ENCODE assay signal across 8 mouse cellular contexts in genomic region chr19:5845319-5846135, GRCm38 (mm10). TPM values are rescaled to one million over a fixed set of nuclear protein-coding genes. Genes with fewer than 3 reads are reported as not detected.
DNase-seq lines count a peak whose midpoint lies in the region; ATAC-seq and TF ChIP-seq lines count a peak whose summit lies in the region.

No protein-coding gene starts in this region.

- ATAC-seq in forebrain, embryonic 16.5 days = peak; percentile 54
- peak; percentile 43 for ATAC-seq in lung, postnatal 0 days

- H3K4me3 ChIP-seq in ES-E14 (ENCODE audit: insufficient read depth in 1 of 2, low read depth in 1 of 2, low read length in 2 of 2, poor library complexity in 1 of 2, severe bottlenecking in 1 of 2) = peak overlapping the region; percentile 55 to 70
- H3K4me3 ChIP-seq in forebrain, embryonic 16.5 days (replicated peaks; ENCODE audit: low read length) = peak overlapping the region; percentile 41
- H3K4me3 ChIP-seq in hindbrain, embryonic 10.5 days = peak overlapping the region; percentile 48
- peak overlapping the region; percentile 63 for H3K4me3 ChIP-seq in lung, postnatal 0 days (ENCODE audit: low read depth, low read length)

- TF ChIP-seq EP300 in lung, postnatal 0 days (IDR thresholded peaks at IDR 0.05) = peak; percentile 96

- DNase-seq in ES-E14 (ENCODE audit: low read depth, low spot score) = peak; percentile 95
- DNase-seq in cerebellum, adult 11-12 months = peak; percentile 92
- peak; percentile 94 for DNase-seq in hindbrain, embryonic 10.5 days (ENCODE audit: low spot score)
- DNase-seq in layer of hippocampus, adult 9-11 months = peak; percentile 92
- DNase-seq in lung, postnatal 0 days (ENCODE audit: low spot score) = peak; percentile 99
- DNase-seq in ovary, postnatal 14 days (ENCODE audit: low spot score) = peak; percentile 94
- DNase-seq in thymus, postnatal 14 days = peak; percentile 96

- peak overlapping the region; percentile 100 for H3K27ac ChIP-seq in ES-E14 (ENCODE audit: insufficient read depth, low read depth, low read length, poor library complexity, severe bottlenecking)
- peak overlapping the region; percentile 97 for H3K27ac ChIP-seq in forebrain, embryonic 16.5 days (ENCODE audit: low read length)
- peak overlapping the region; percentile 96 for H3K27ac ChIP-seq in hindbrain, embryonic 10.5 days
- H3K27ac ChIP-seq in lung, postnatal 0 days (ENCODE audit: low read length) = peak overlapping the region; percentile 100

- no peaks in the 10 kb centered on the region for H3K27me3 ChIP-seq in forebrain, embryonic 16.5 days (replicated peaks; ENCODE audit: control insufficient read depth, insufficient read depth, low read length)
- H3K27me3 ChIP-seq in hindbrain, embryonic 10.5 days (ENCODE audit: insufficient read depth, poor library complexity, severe bottlenecking) = no peaks in the 10 kb centered on the region
- H3K27me3 ChIP-seq in lung, postnatal 0 days (replicated peaks; ENCODE audit: insufficient read depth, low read length) = no peaks in the 10 kb centered on the region

- TF ChIP-seq CTCF in lung, postnatal 0 days (IDR thresholded peaks at IDR 0.05) = peak; percentile 48

- in situ Hi-C loops in ES-E14 (cut with MboI; ENCODE audit: low sequenced_read_pairs in 2 of 2, unreplicated experiment in 2 of 2) = loop anchor here in 1 of 2 experiments (10.0 kb wide), 1 partner anchor 51 kb away; no protein-coding TSS in a partner anchor

- H3K4me1 ChIP-seq in ES-E14 (ENCODE audit: control insufficient read depth in 2 of 2, insufficient read depth in 2 of 2, low read length in 2 of 2, poor library complexity in 1 of 2) = peaks cover 0 to 25% of the 10 kb centered on the region in 2 experiments; a peak in 2 of 4 replicates
- H3K4me1 ChIP-seq in forebrain, embryonic 16.5 days (replicated peaks; ENCODE audit: control insufficient read depth, insufficient read depth, low read length) = peaks cover 58% of the 10 kb centered on the region
- H3K4me1 ChIP-seq in hindbrain, embryonic 10.5 days (replicated peaks) = peaks cover 99% of the 10 kb centered on the region
- peaks cover 36% of the 10 kb centered on the region for H3K4me1 ChIP-seq in lung, postnatal 0 days (ENCODE audit: insufficient read depth, low read depth, low read length)

- WGBS in forebrain, embryonic 16.5 days = 6% methylated on average over 43 of the region's 45 CpGs
- 7% methylated on average over 45 of the region's 45 CpGs for WGBS in hindbrain, embryonic 10.5 days
- 3% methylated on average over 45 of the region's 45 CpGs for WGBS in lung, postnatal 0 days

- peak overlapping the region; percentile 70 for H3K4me2 ChIP-seq in forebrain, embryonic 16.5 days (ENCODE audit: low read length)
- peak overlapping the region; percentile 55 for H3K4me2 ChIP-seq in lung, postnatal 0 days (replicated peaks; ENCODE audit: low read depth, low read length)

- peaks cover 7% of the 10 kb centered on the region; the same call in 1 of the 2 replicates for H3K36me3 ChIP-seq in ES-E14 (ENCODE audit: control insufficient read depth, insufficient read depth, low read length, poor library complexity, severe bottlenecking)
- no peaks in the 10 kb centered on the region for H3K36me3 ChIP-seq in forebrain, embryonic 16.5 days (ENCODE audit: control insufficient read depth, insufficient read depth)
- H3K36me3 ChIP-seq in hindbrain, embryonic 10.5 days = no peaks in the 10 kb centered on the region
- no peaks in the 10 kb centered on the region for H3K36me3 ChIP-seq in lung, postnatal 0 days (ENCODE audit: insufficient read depth, low read length)

- H3K9ac ChIP-seq in ES-E14 (ENCODE audit: insufficient read depth, low read depth, low read length, poor library complexity, severe bottlenecking) = peak overlapping the region; percentile 91
- peak overlapping the region; percentile 54 for H3K9ac ChIP-seq in forebrain, embryonic 16.5 days (replicated peaks; ENCODE audit: low read depth, low read length)
- peak overlapping the region; percentile 95 for H3K9ac ChIP-seq in lung, postnatal 0 days (replicated peaks; ENCODE audit: low read depth)

- H3K9me3 ChIP-seq in ES-E14 (ENCODE audit: control insufficient read depth, insufficient read depth, low read depth, low read length) = no peaks in the 10 kb centered on the region
- no peaks in the 10 kb centered on the region for H3K9me3 ChIP-seq in forebrain, embryonic 16.5 days (ENCODE audit: control insufficient read depth, low read length)
- no peaks in the 10 kb centered on the region for H3K9me3 ChIP-seq in hindbrain, embryonic 10.5 days
- no peaks in the 10 kb centered on the region for H3K9me3 ChIP-seq in lung, postnatal 0 days (ENCODE audit: low read length)

TF ChIP-seq in ES-E14, 5 proteins besides CTCF, POLR2A, EP300 and RAD21:
- peak; percentile 75 for TF ChIP-seq CHD2 (IDR thresholded peaks at IDR 0.05; ENCODE audit: low read depth, low read length)
- TF ChIP-seq HCFC1 (IDR thresholded peaks at IDR 0.05; ENCODE audit: borderline replicate concordance, insufficient read depth, low read length) = peak; percentile 44; the same call in 1 of the 2 replicates
- no peak; the same call in 1 of the 2 replicates for TF ChIP-seq MAFK (IDR thresholded peaks at IDR 0.05; ENCODE audit: insufficient read depth, low read depth, low read length)

RNA-seq across cellular contexts. Expression of gene Frmd8, which starts 29.5 kb away (rescaled TPM):
- total RNA-seq in ES-E14 (2012; rRNA removed) = 33.4 and 35.7 TPM in 2 replicates
- 20.9 and 21.5 TPM in 2 replicates for polyA plus RNA-seq in forebrain, embryonic 16.5 days (2015; fragmentation: Nextera tagmentation; extraction: Ambion mirVana)
- 37.2 and 37.8 TPM in 2 replicates for polyA plus RNA-seq in hindbrain, embryonic 10.5 days (2016; fragmentation: Nextera tagmentation; extraction: Ambion mirVana)
- polyA plus RNA-seq in lung, postnatal 0 days (2015; fragmentation: Nextera tagmentation; extraction: Ambion mirVana) = 33.9 and 35.1 TPM in 2 replicates

RNA-seq across cellular contexts. Expression of gene Slc25a45, which starts 32.1 kb away (rescaled TPM):
- 1.2 and 1.9 TPM in 2 replicates for total RNA-seq in ES-E14 (2012; rRNA removed)
- polyA plus RNA-seq in forebrain, embryonic 16.5 days (2015; fragmentation: Nextera tagmentation; extraction: Ambion mirVana) = 1.5 and 2.0 TPM in 2 replicates
- polyA plus RNA-seq in hindbrain, embryonic 10.5 days (2016; fragmentation: Nextera tagmentation; extraction: Ambion mirVana) = 2.8 TPM in 2 replicates
- polyA plus RNA-seq in lung, postnatal 0 days (2015; fragmentation: Nextera tagmentation; extraction: Ambion mirVana) = 8.4 and 10.2 TPM in 2 replicates

RNA-seq across cellular contexts. Expression of gene Tigd3, which starts 48.4 kb away (rescaled TPM):
- 2.1 and 2.2 TPM in 2 replicates for total RNA-seq in ES-E14 (2012; rRNA removed)
- 11.0 and 13.7 TPM in 2 replicates for polyA plus RNA-seq in forebrain, embryonic 16.5 days (2015; fragmentation: Nextera tagmentation; extraction: Ambion mirVana)
- polyA plus RNA-seq in hindbrain, embryonic 10.5 days (2016; fragmentation: Nextera tagmentation; extraction: Ambion mirVana) = 9.9 and 11.3 TPM in 2 replicates
- polyA plus RNA-seq in lung, postnatal 0 days (2015; fragmentation: Nextera tagmentation; extraction: Ambion mirVana) = 1.3 and 1.5 TPM in 2 replicates

Comparison
In these comparisons a context has a peak if more than half of its experiments do, and no peak if none do; other contexts are left out.
1. Peak in every context shown above with its lines: DNase-seq, ATAC-seq, H3K4me3 ChIP-seq and H3K27ac ChIP-seq.